Mouse (Mus musculus) lung, adult 2 months (tissue): ENCODE data around the gene Thap3.

Source experiments
- CTCF ChIP-seq: fragments of 200-500 bp; IDR thresholded peaks from 2 replicates; pipeline ENCODE4 v1.5.1; 2011; ENCODE audit warnings: mild to moderate bottlenecking, low read length, control low read depth; ENCODE audit not compliant: insufficient read depth
- POLR2A ChIP-seq: fragments of 200-500 bp; IDR thresholded peaks from 2 replicates; pipeline ENCODE4 v1.6.1; 2011; ENCODE audit warnings: low read depth, mild to moderate bottlenecking, control low read depth, low read length, borderline replicate concordance; ENCODE audit errors: extremely low read depth

- TF ChIP-seq POLR2A (no peak), CTCF (peak; percentile 21; the same call in 1 of the 2 replicates)
Observed at GRCm38 (mm10) chr4:152029087-152029486, 40.3 kb upstream of the Thap3 start.
